Mouse (Mus musculus) ES-E14 (cell line): ENCODE data around the gene Magi2. TPM values are rescaled to one million over a fixed set of nuclear protein-coding genes. Genes with fewer than 3 reads are reported as not detected.

Source experiments
- DNase-seq: peaks from one replicate; pipeline ENCODE4 v3.0.0-alpha.2; 2013; ENCODE audit warnings: low read depth, low spot score
- H3K27ac ChIP-seq: 2 replicates; pipeline ENCODE4 v1.5.1; 2012; ENCODE audit warnings: low read depth, mild to moderate bottlenecking, low read length, moderate library complexity, mixed read lengths; ENCODE audit not compliant: poor library complexity, insufficient read depth, severe bottlenecking
- H3K36me3 ChIP-seq: 2 replicates; pipeline ENCODE4 v1.6.1; 2012; ENCODE audit warnings: mild to moderate bottlenecking, low read length, moderate library complexity, mixed read lengths; ENCODE audit not compliant: control insufficient read depth, poor library complexity, insufficient read depth, severe bottlenecking
- H3K4me1 ChIP-seq, 2 experiments: fragments of 150-350 bp in 1 of 2; sonication (generic) in 1 of 2; 2 replicates each; pipeline ENCODE4 v1.6.1; 2012; ENCODE audit warnings: low read length in 2 of 2, mild to moderate bottlenecking in 1 of 2, mixed read lengths in 1 of 2; ENCODE audit not compliant: control insufficient read depth in 2 of 2, insufficient read depth in 2 of 2, poor library complexity in 1 of 2
- H3K4me3 ChIP-seq, 2 experiments: fragments of 150-350 bp in 1 of 2; sonication (generic) in 1 of 2; 2 replicates each; pipeline ENCODE4 v1.5.1; 2012; ENCODE audit warnings: low read length in 2 of 2, low read depth in 1 of 2, mild to moderate bottlenecking in 1 of 2, mixed read lengths in 1 of 2; ENCODE audit not compliant: insufficient read depth in 1 of 2, poor library complexity in 1 of 2, severe bottlenecking in 1 of 2
- H3K9ac ChIP-seq: 2 replicates; pipeline ENCODE4 v1.6.1; 2012; ENCODE audit warnings: low read depth, mild to moderate bottlenecking, low read length, mixed read lengths; ENCODE audit not compliant: poor library complexity, insufficient read depth, severe bottlenecking
- H3K9me3 ChIP-seq: fragments of 150-350 bp; sonication (generic); 2 replicates; pipeline ENCODE4 v1.6.1; 2012; ENCODE audit warnings: low read depth, mild to moderate bottlenecking, low read length; ENCODE audit not compliant: control insufficient read depth, insufficient read depth
- CHD2 ChIP-seq: IDR thresholded peaks from 2 replicates; pipeline ENCODE4 v1.6.1; 2014; ENCODE audit warnings: mild to moderate bottlenecking, low read depth, low read length, inconsistent platforms
- HCFC1 ChIP-seq: IDR thresholded peaks from 2 replicates; pipeline ENCODE4 v1.6.1; 2012; ENCODE audit warnings: low read length, inconsistent platforms, borderline replicate concordance; ENCODE audit not compliant: insufficient read depth
- MAFK ChIP-seq: IDR thresholded peaks from 2 replicates; pipeline ENCODE4 v1.6.1; 2014; ENCODE audit warnings: mild to moderate bottlenecking, low read depth, low read length, inconsistent platforms; ENCODE audit not compliant: insufficient read depth
- ZC3H11A ChIP-seq: IDR thresholded peaks from 2 replicates; pipeline ENCODE4 v1.6.1; 2012; ENCODE audit warnings: low read depth, mild to moderate bottlenecking, inconsistent platforms, low read length, borderline replicate concordance
- ZNF384 ChIP-seq: IDR thresholded peaks from 2 replicates; pipeline ENCODE4 v1.6.1; 2012; ENCODE audit warnings: low read depth, low read length, inconsistent platforms
- in situ Hi-C, 2 experiments: fragments of 600-800 bp; cut with MboI; formaldehyde crosslinking; loops; one replicate each; pipeline ENCODE4 v1.15.1; 2025; ENCODE audit warnings: low sequenced_read_pairs in 2 of 2, inconsistent platforms in 1 of 2; ENCODE audit not compliant: unreplicated experiment in 2 of 2
- total RNA-seq: library from RNA; depleted of rRNA; stranded (reverse); fragments of 300-350 nt; gene quantifications from 2 replicates; pipeline ENCODE4 v1.2.3, GENCODE M21; 2012

Magi2 gene
- total RNA-seq, 1 experiment = 0.85 TPM

DNA sequence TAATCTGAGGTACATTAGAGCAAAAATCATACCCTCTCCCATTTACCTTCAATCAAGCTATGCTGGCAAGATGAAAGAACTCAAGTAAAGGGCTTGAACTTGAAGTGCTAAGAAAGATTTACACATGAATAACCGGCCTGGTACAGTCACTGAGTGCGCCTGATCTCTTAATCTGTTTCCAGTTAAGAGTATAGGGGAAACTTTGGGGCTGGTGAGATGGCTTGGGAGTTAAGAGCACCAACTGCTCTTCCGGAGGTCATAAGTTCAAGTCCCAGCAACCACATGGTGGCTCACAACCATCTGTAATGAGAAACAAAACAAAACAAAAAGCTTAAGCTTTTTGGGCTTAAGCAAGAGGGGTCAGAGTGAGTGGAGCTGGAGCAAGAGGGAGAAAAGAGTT lies 1451.7 kb downstream of the Magi2 start:
- in situ Hi-C loops = no loop called here
- H3K27ac ChIP-seq = no peak overlapping the region
- H3K36me3 ChIP-seq = no peaks in the 10 kb centered on the region
- no peak for TF ChIP-seq HCFC1
- no peak for TF ChIP-seq ZC3H11A
- no peak for TF ChIP-seq CHD2
- TF ChIP-seq MAFK = no peak
- TF ChIP-seq ZNF384 = no peak
- peaks cover 11 to 36% of the 10 kb centered on the region in 2 experiments for H3K4me1 ChIP-seq
- DNase-seq = no peak
- H3K9me3 ChIP-seq = no peaks in the 10 kb centered on the region
- H3K9ac ChIP-seq = no peak overlapping the region
- H3K4me3 ChIP-seq = no peak overlapping the region

DNA sequence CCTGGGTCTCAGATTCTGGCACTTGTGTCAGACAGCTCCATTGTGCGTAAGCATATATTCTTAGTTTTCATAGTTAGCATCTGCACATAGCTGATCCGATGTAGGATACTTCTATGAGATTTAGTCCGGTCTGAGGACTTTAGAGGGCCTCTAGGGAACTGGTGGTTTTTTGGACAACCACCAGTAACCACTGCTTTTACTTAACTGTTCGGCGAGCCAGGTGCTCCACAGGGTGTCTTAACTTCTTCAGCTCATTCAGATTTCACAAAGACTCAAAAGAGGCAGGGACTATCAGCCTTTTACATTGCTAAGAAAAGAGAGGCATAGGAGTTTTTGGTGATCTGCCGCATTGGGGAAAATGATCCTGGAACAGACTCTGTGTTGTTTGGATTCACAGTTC lies 1453.1 kb downstream of the Magi2 start:
- no peak for DNase-seq
- no peaks in the 10 kb centered on the region for H3K36me3 ChIP-seq
- no peaks in the 10 kb centered on the region for H3K9me3 ChIP-seq
- H3K4me3 ChIP-seq = no peak overlapping the region
- no peak overlapping the region for H3K27ac ChIP-seq
- peaks cover 11 to 31% of the 10 kb centered on the region in 2 experiments for H3K4me1 ChIP-seq
- in situ Hi-C loops = no loop called here
- no peak overlapping the region for H3K9ac ChIP-seq
- TF ChIP-seq HCFC1 = no peak
- TF ChIP-seq CHD2 = no peak
- no peak for TF ChIP-seq ZC3H11A
- no peak for TF ChIP-seq MAFK
- no peak for TF ChIP-seq ZNF384

DNA sequence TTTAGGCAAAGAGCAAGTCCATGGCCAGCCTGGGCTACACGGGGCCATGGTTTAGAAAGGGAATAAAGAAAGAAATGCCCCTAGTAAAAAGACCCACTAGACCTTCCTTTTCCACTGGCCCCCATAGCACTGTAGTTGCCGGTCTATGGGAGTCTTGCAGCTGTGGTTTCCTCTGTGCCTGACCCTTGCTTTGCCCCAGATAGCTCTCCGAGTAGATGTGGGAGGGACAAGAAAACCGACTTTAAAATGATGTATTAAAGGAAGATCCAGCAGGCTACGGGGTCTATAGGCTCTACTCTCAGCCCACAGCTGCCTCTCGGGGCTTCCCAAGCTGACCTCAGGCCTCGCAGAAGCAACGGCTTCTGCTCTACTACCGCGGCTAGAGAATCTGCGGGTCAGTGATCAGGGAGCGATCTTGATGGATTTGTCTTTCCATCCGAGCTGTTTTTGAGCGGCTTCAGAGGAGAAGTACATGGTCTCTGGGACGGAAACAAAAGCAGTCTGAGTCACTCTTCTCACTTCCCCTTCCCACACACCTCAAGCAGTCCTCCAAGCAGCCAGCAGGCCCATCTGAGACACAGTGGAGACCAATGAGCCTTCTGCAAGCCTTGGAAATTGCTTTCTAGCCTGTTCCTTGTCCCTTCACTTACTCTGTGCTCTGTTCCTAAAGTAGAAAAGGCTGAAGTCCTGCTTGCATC lies 1454.1 kb downstream of the Magi2 start:
- Histone ChIP-seq H3K9ac (no peak overlapping the region), H3K36me3 (no peaks in the 10 kb centered on the region), H3K27ac (no peak overlapping the region), H3K4me3 (no peak overlapping the region), H3K9me3 (no peaks in the 10 kb centered on the region), H3K4me1 (peaks cover 8 to 26% of the 10 kb centered on the region in 2 experiments)
- DNase-seq = no peak
- in situ Hi-C loops = no loop called here
- TF ChIP-seq ZNF384 (no peak), MAFK (no peak), HCFC1 (no peak), ZC3H11A (no peak), CHD2 (no peak)

DNA sequence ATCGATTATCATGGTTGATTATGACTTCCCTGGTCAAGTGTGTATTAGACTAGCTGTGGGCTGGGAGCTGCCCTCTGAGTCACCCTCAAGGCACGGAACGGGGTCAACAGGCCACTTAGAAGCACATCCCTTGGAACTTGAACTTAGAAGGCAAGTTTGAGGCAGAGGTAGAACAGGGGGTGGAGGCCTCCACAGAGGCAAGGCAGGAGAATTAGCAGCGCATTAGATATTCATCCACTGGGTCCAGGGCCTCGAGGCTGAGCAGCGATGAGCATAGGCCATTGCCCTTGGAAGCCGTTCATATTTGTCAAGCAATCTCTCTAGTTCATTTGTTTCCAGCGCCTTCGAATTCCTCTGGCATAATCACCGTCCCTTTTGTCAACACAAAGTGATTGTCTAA lies 1454.8 kb downstream of the Magi2 start:
- H3K9me3 ChIP-seq = no peaks in the 10 kb centered on the region
- H3K36me3 ChIP-seq = no peaks in the 10 kb centered on the region
- TF ChIP-seq ZC3H11A = no peak
- no peak for TF ChIP-seq CHD2
- no peak for TF ChIP-seq ZNF384
- no peak for TF ChIP-seq HCFC1
- TF ChIP-seq MAFK = no peak
- peaks cover 8 to 19% of the 10 kb centered on the region in 2 experiments for H3K4me1 ChIP-seq
- no peak for DNase-seq
- in situ Hi-C loops = no loop called here
- H3K4me3 ChIP-seq = no peak overlapping the region
- no peak overlapping the region for H3K27ac ChIP-seq
- no peak overlapping the region for H3K9ac ChIP-seq

DNA sequence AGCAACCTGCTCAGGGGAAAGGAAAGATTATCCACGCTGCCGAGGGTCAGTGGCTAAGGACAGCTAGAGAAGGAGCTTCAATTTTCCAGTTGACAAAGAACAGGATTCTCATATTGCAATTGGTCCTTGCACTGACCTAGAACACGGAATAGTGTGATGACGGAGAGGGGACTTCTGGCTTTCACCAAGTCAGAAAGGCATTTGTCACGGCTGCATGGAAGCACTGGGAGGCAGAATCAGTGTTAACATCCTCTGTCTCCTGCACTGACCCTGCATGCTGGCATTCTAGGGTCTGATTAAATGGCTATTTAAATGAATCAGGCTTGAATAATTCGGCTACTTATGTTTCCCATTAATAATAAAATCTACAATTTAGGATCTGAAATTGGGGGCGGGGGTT lies 1455.4 kb downstream of the Magi2 start:
- H3K9me3 ChIP-seq = peaks cover 2% of the 10 kb centered on the region; the same call in 1 of the 2 replicates
- H3K4me1 ChIP-seq = peaks cover 6 to 17% of the 10 kb centered on the region in 2 experiments
- no peak overlapping the region for H3K9ac ChIP-seq
- no peaks in the 10 kb centered on the region for H3K36me3 ChIP-seq
- no peak overlapping the region for H3K27ac ChIP-seq
- H3K4me3 ChIP-seq = no peak overlapping the region
- TF ChIP-seq CHD2 (no peak), ZC3H11A (no peak), ZNF384 (no peak), MAFK (no peak), HCFC1 (no peak)
- in situ Hi-C loops = no loop called here
- no peak for DNase-seq
